Mouse (Mus musculus) heart, postnatal 0 days (tissue): ENCODE measurements around the gene Prkca. TPM values are rescaled to one million over a fixed set of nuclear protein-coding genes. Genes with fewer than 3 reads are reported as not detected.
A peak's percentile ranks its signal among the peaks of the same experiment; 100 is the strongest.

ENCODE experiments used
- ATAC-seq: fragments of 200-750 bp; cut with Nextera tagmentation; 2 replicates; pipeline ENCODE4 v1.8.0; 2017; ENCODE audit warnings: low read depth, moderate number of reproducible peaks, moderate library complexity; ENCODE audit not compliant: insufficient read depth
- DNase-seq: peaks from one replicate; pipeline ENCODE4 v3.0.0-alpha.2; 2016; ENCODE audit warnings: low spot score
- H3K27ac ChIP-seq: fragments of 300-500 bp; sonication (generic); 2 replicates; pipeline ENCODE4 v1.5.1; 2014; ENCODE audit warnings: low read depth, mild to moderate bottlenecking
- H3K27me3 ChIP-seq: fragments of 300-500 bp; sonication (generic); 2 replicates; pipeline ENCODE4 v1.6.1; 2014; ENCODE audit warnings: low read length, mixed read lengths; ENCODE audit not compliant: control insufficient read depth, insufficient read depth
- H3K36me3 ChIP-seq: fragments of 300-500 bp; sonication (generic); replicated peaks from 2 replicates; pipeline ENCODE4 v1.6.1; 2014; ENCODE audit warnings: low read length, mixed read lengths; ENCODE audit not compliant: control insufficient read depth, insufficient read depth
- H3K4me1 ChIP-seq: fragments of 300-500 bp; sonication (generic); 2 replicates; pipeline ENCODE4 v1.6.1; 2014; ENCODE audit warnings: antibody characterized with exemption; ENCODE audit not compliant: control insufficient read depth, insufficient read depth
- H3K4me2 ChIP-seq: fragments of 300-500 bp; sonication (generic); 2 replicates; pipeline ENCODE4 v1.6.1; 2014; ENCODE audit warnings: low read depth, mild to moderate bottlenecking, low read length, moderate library complexity
- H3K4me3 ChIP-seq: fragments of 300-500 bp; sonication (generic); 2 replicates; pipeline ENCODE4 v1.5.1; 2014; ENCODE audit warnings: low read depth, low read length
- H3K9ac ChIP-seq: fragments of 300-500 bp; sonication (generic); replicated peaks from 2 replicates; pipeline ENCODE4 v1.6.1; 2014; ENCODE audit warnings: low read depth, low read length, mixed read lengths
- H3K9me3 ChIP-seq: fragments of 300-500 bp; sonication (generic); replicated peaks from 2 replicates; pipeline ENCODE4 v1.6.1; 2016; ENCODE audit warnings: low read length; ENCODE audit not compliant: control insufficient read depth
- CTCF ChIP-seq: IDR thresholded peaks from 2 replicates; pipeline ENCODE4 v1.5.1; 2016; ENCODE audit warnings: antibody characterized with exemption, control low read depth, low read depth
- EP300 ChIP-seq: IDR thresholded peaks from 2 replicates; pipeline ENCODE4 v1.6.1; 2016; ENCODE audit warnings: antibody characterized with exemption, low read depth
- WGBS: fragments of 180-500 bp; shearing (Covaris S2); extraction: QIAGEN DNeasy Blood & Tissue Kit; methylation state at CpG from one replicate; pipeline ENCODE4 v1.1.7; 2014; 5-methylcytosine and 5-hydroxymethylcytosine counted together
- polyA plus RNA-seq: library from polyadenylated mRNA; unstranded; fragments of >200 nt; fragmentation: Nextera tagmentation; extraction: Ambion mirVana; gene quantifications from 2 replicates; pipeline ENCODE4 v1.2.1, GENCODE M21; 2015
- total RNA-seq: library from RNA; depleted of rRNA; stranded (reverse); fragments of >200 nt; gene quantifications from 2 replicates; pipeline ENCODE4 v1.2.3, GENCODE M21; 2014; ENCODE audit warnings: low replicate concordance

Gene Prkca
- total and polyA plus RNA-seq, 2 experiments from 2014 or later: 7.0 to 11.2 TPM

- Histone ChIP-seq H3K4me3 (no peak overlapping the region), H3K9me3 (no peaks in the 10 kb centered on the region), H3K27me3 (no peaks in the 10 kb centered on the region), H3K36me3 (no peaks in the 10 kb centered on the region), H3K4me2 (no peak overlapping the region), H3K4me1 (no peaks in the 10 kb centered on the region), H3K27ac (no peak overlapping the region), H3K9ac (no peak overlapping the region)
- ATAC-seq (no peak), DNase-seq (no peak)
- TF ChIP-seq EP300 (no peak), CTCF (no peak)
- WGBS: 79% methylated on average over 4 of the region's 4 CpGs
These were observed 7.1 kb upstream of the Prkca start for GRCm38 (mm10) chr11:108350799-108351198.

GRCm38 (mm10) chr11:108345321-108345720 lies 1.6 kb upstream of the Prkca start:
- no peaks in the 10 kb centered on the region for H3K27me3 ChIP-seq
- no peak overlapping the region for H3K4me2 ChIP-seq
- H3K9ac ChIP-seq: no peak overlapping the region
- no peak overlapping the region for H3K27ac ChIP-seq
- 85% methylated on average over 2 of the region's 2 CpGs for WGBS
- no peaks in the 10 kb centered on the region for H3K36me3 ChIP-seq
- H3K4me3 ChIP-seq: no peak overlapping the region
- H3K4me1 ChIP-seq: peaks cover 6% of the 10 kb centered on the region
- DNase-seq (no peak), ATAC-seq (no peak)
- no peaks in the 10 kb centered on the region for H3K9me3 ChIP-seq
- no peak for TF ChIP-seq EP300
- no peak for TF ChIP-seq CTCF

GRCm38 (mm10) chr11:108344759-108345158 lies 1.0 kb upstream of the Prkca start:
- H3K36me3 ChIP-seq: peaks cover 2% of the 10 kb centered on the region; the same call in 1 of the 2 replicates
- peaks cover 6% of the 10 kb centered on the region for H3K4me1 ChIP-seq
- no peaks in the 10 kb centered on the region for H3K27me3 ChIP-seq
- no peak overlapping the region for H3K27ac ChIP-seq
- no peak overlapping the region for H3K9ac ChIP-seq
- no peaks in the 10 kb centered on the region for H3K9me3 ChIP-seq
- 70% methylated on average over 8 of the region's 8 CpGs for WGBS
- peak overlapping the region; percentile 87; the same call in 1 of the 2 replicates for H3K4me3 ChIP-seq
- TF ChIP-seq CTCF (no peak), EP300 (no peak)
- no peak for ATAC-seq
- no peak for DNase-seq
- H3K4me2 ChIP-seq: peak overlapping the region; percentile 94; the same call in 1 of the 2 replicates

- Histone ChIP-seq H3K4me2 (peak within 1 kb of the TSS; percentile 94), H3K27ac (peak within 1 kb of the TSS; percentile 89), H3K9me3 (no peaks in the 10 kb centered on the region), H3K4me3 (peak within 1 kb of the TSS; percentile 87), H3K27me3 (no peaks in the 10 kb centered on the region), H3K36me3 (peaks cover 4% of the 10 kb centered on the region; the same call in 1 of the 2 replicates), H3K4me1 (peaks cover 6% of the 10 kb centered on the region), H3K9ac (peak within 1 kb of the TSS; percentile 70)
- TF ChIP-seq EP300 (no peak; the same call in 1 of the 2 replicates), CTCF (no peak)
- DNase-seq (peak; percentile 77), ATAC-seq (peak; percentile 76)
- WGBS: under 1% methylated on average over 71 of the region's 75 CpGs
These were observed 653 bp downstream of the Prkca start, which contains the start of gene Apoh for GRCm38 (mm10) chr11:108342781-108343768. Gene Apoh, plus strand, starts transcription at chr11:108343354.

- H3K9ac ChIP-seq: peak overlapping the region; percentile 70
- H3K36me3 ChIP-seq: peaks cover 4% of the 10 kb centered on the region; the same call in 1 of the 2 replicates
- H3K27me3 ChIP-seq: no peaks in the 10 kb centered on the region
- no peak for DNase-seq
- peaks cover 10% of the 10 kb centered on the region for H3K4me1 ChIP-seq
- peak overlapping the region; percentile 94 for H3K4me2 ChIP-seq
- 17% methylated on average over 8 of the region's 8 CpGs for WGBS
- ATAC-seq: no peak
- no peaks in the 10 kb centered on the region for H3K9me3 ChIP-seq
- peak overlapping the region; percentile 89; the same call in 1 of the 2 replicates for H3K27ac ChIP-seq
- H3K4me3 ChIP-seq: peak overlapping the region; percentile 87
- no peak for TF ChIP-seq CTCF
These were observed 1.9 kb downstream of the Prkca start for GRCm38 (mm10) chr11:108341783-108342182.
